ENCODE assay signal across 25 mouse cellular contexts in genomic region chr1:47217088-47217487, GRCm38 (mm10).
DNase-seq lines count a peak whose midpoint lies in the region; ATAC-seq lines count a peak whose summit lies in the region.
"Had no signal": no experiment of that assay in that cellular context is flagged by ENCODE, and none has a peak within 500 bp of the region (broad histone marks: within the 10 kb centered on the region; RNA-seq: fewer than 3 reads in every experiment).

No protein-coding gene starts in this region.

- H3K4me1 ChIP-seq in lung, embryonic 16.5 days (replicated peaks; ENCODE audit: control insufficient read depth, insufficient read depth, low read length), result no peaks in the 10 kb centered on the region
- no peaks in the 10 kb centered on the region for H3K4me1 ChIP-seq in intestine, embryonic 16.5 days (ENCODE audit: control insufficient read depth, insufficient read depth, low read length)
- H3K4me1 ChIP-seq: embryonic facial prominence, embryonic 12.5 days; forebrain, embryonic 12.5 days; heart, embryonic 13.5 days; hindbrain, embryonic 13.5 days; limb, embryonic 10.5 days had no signal

- no peaks in the 10 kb centered on the region for H3K27me3 ChIP-seq in lung, embryonic 16.5 days (ENCODE audit: control insufficient read depth, insufficient read depth, low read depth, low read length)
- H3K27me3 ChIP-seq in intestine, embryonic 16.5 days (replicated peaks; ENCODE audit: control insufficient read depth, insufficient read depth, low read length), result no peaks in the 10 kb centered on the region
- H3K27me3 ChIP-seq: embryonic facial prominence, embryonic 12.5 days; forebrain, embryonic 12.5 days; heart, embryonic 13.5 days; hindbrain, embryonic 13.5 days had no signal

- H3K27ac ChIP-seq in lung, embryonic 16.5 days (ENCODE audit: low read length), result no peak overlapping the region
- no peak overlapping the region for H3K27ac ChIP-seq in intestine, embryonic 16.5 days (ENCODE audit: low read length)
- H3K27ac ChIP-seq: embryonic facial prominence, embryonic 12.5 days; forebrain, embryonic 12.5 days; heart, adult 2 months; heart, embryonic 13.5 days; hindbrain, embryonic 13.5 days; limb, embryonic 10.5 days had no signal

- no peak overlapping the region for H3K4me2 ChIP-seq in lung, embryonic 16.5 days (ENCODE audit: low read depth, low read length)
- no peak overlapping the region for H3K4me2 ChIP-seq in intestine, embryonic 16.5 days (ENCODE audit: low read depth, low read length)
- H3K4me2 ChIP-seq: embryonic facial prominence, embryonic 12.5 days; forebrain, embryonic 12.5 days; heart, embryonic 13.5 days; hindbrain, embryonic 13.5 days had no signal

- no peaks in the 10 kb centered on the region for H3K36me3 ChIP-seq in lung, embryonic 16.5 days (ENCODE audit: control insufficient read depth, insufficient read depth, low read length)
- H3K36me3 ChIP-seq in intestine, embryonic 16.5 days (ENCODE audit: control insufficient read depth, insufficient read depth, low read length), result no peaks in the 10 kb centered on the region
- H3K36me3 ChIP-seq: embryonic facial prominence, embryonic 12.5 days; forebrain, embryonic 12.5 days; heart, embryonic 13.5 days; hindbrain, embryonic 13.5 days; limb, embryonic 10.5 days had no signal

- peak; percentile 28 to 42 for DNase-seq in frontal cortex, postnatal 36 days (ENCODE audit: low spot score in 2 of 2)
- DNase-seq in frontal cortex, postnatal 25 days (ENCODE audit: low spot score in 2 of 2), result no peak
- no peak for DNase-seq in lung, postnatal 14 days
- DNase-seq in MN1 (ENCODE audit: low spot score), result peak; percentile 4
- no peak for DNase-seq in heart, postnatal 14 days
- DNase-seq in T-cell, adult 2 months (ENCODE audit: low spot score), result no peak
- DNase-seq: adrenal gland, adult 8-10 months; cerebellum, adult 18-20 months; cerebellum, postnatal 25 days; gastrocnemius, postnatal 36 days; heart, adult 2 months; kidney, adult 8-10 months; kidney, postnatal 10 days; liver; thymus, adult 18-20 months; thymus, postnatal 36 days had no signal

- peak; percentile 67 for ATAC-seq in lung, embryonic 16.5 days (ENCODE audit: low read depth)
- peak; percentile 86 for ATAC-seq in intestine, embryonic 16.5 days
- ATAC-seq: CD4-positive, CD25-positive, alpha-beta regulatory T cell, adult 4 months; midbrain, embryonic 16.5 days had no signal

- no peak overlapping the region for H3K4me3 ChIP-seq in lung, embryonic 16.5 days (ENCODE audit: low read length)
- H3K4me3 ChIP-seq in intestine, embryonic 16.5 days (ENCODE audit: low read length), result no peak overlapping the region
- H3K4me3 ChIP-seq: embryonic facial prominence, embryonic 12.5 days; forebrain, embryonic 12.5 days; heart, adult 2 months; heart, embryonic 13.5 days; hindbrain, embryonic 13.5 days; limb, embryonic 10.5 days had no signal

- intact Hi-C loops in heart, postnatal 14 days (cut with DNase I), result no loop called here

- H3K9me3 ChIP-seq in lung, embryonic 16.5 days (ENCODE audit: control insufficient read depth, low read length), result no peaks in the 10 kb centered on the region
- no peaks in the 10 kb centered on the region for H3K9me3 ChIP-seq in intestine, embryonic 16.5 days (ENCODE audit: control insufficient read depth, low read length)
- H3K9me3 ChIP-seq: embryonic facial prominence, embryonic 12.5 days; forebrain, embryonic 12.5 days; heart, embryonic 13.5 days; hindbrain, embryonic 13.5 days; limb, embryonic 10.5 days had no signal

- 37% methylated on average over 2 of the region's 2 CpGs for WGBS in lung, embryonic 16.5 days
- WGBS in intestine, embryonic 16.5 days, result 53% methylated on average over 2 of the region's 2 CpGs

- no peak overlapping the region for H3K9ac ChIP-seq in lung, embryonic 16.5 days (ENCODE audit: low read length)
- H3K9ac ChIP-seq in intestine, embryonic 16.5 days (ENCODE audit: low read depth, low read length), result no peak overlapping the region
- H3K9ac ChIP-seq: embryonic facial prominence, embryonic 12.5 days; forebrain, embryonic 12.5 days; heart, embryonic 13.5 days; hindbrain, embryonic 13.5 days had no signal

Comparison
In these comparisons a context has a peak if more than half of its experiments do, and no peak if none do; other contexts are left out.
1. DNase-seq: peak in frontal cortex, postnatal 36 days (2 of 2) and MN1 (single experiment); none in frontal cortex, postnatal 25 days (0 of 2), lung, postnatal 14 days (single experiment), heart, postnatal 14 days (0 of 2) and T-cell, adult 2 months (single experiment).